Mouse (Mus musculus) cortical plate, adult 2 months (tissue): ENCODE measurements at regions not wholly inside any gene's neighbourhood (a gene's known extent, or its start where the extent isn't known, plus 50 kb on each side); places are given as distances from the start of the nearest gene placed in this dataset.

Experiments
- H3K27ac ChIP-seq: fragments of 200-500 bp; 2 replicates; pipeline ENCODE4 v1.5.1; 2012; ENCODE audit warnings: low read length, control low read depth, inconsistent platforms; ENCODE audit not compliant: insufficient read depth
- H3K4me1 ChIP-seq: fragments of 200-500 bp; 2 replicates; pipeline ENCODE4 v1.6.1; 2011; ENCODE audit warnings: low read length; ENCODE audit not compliant: control insufficient read depth, insufficient read depth
- H3K4me3 ChIP-seq: fragments of 200-500 bp; 2 replicates; pipeline ENCODE4 v1.5.1; 2011; ENCODE audit warnings: mild to moderate bottlenecking, low read length, control low read depth; ENCODE audit not compliant: insufficient read depth
- CTCF ChIP-seq: fragments of 200-500 bp; IDR thresholded peaks from 2 replicates; pipeline ENCODE4 v1.5.1; 2011; ENCODE audit warnings: mild to moderate bottlenecking, control low read depth, low read length; ENCODE audit not compliant: insufficient read depth; ENCODE audit errors: extremely low read depth
- POLR2A ChIP-seq: fragments of 200-500 bp; IDR thresholded peaks from 2 replicates; pipeline ENCODE4 v1.6.1; 2011; ENCODE audit warnings: mild to moderate bottlenecking, low read length, control low read depth; ENCODE audit not compliant: insufficient read depth; ENCODE audit errors: extremely low read depth

DNA sequence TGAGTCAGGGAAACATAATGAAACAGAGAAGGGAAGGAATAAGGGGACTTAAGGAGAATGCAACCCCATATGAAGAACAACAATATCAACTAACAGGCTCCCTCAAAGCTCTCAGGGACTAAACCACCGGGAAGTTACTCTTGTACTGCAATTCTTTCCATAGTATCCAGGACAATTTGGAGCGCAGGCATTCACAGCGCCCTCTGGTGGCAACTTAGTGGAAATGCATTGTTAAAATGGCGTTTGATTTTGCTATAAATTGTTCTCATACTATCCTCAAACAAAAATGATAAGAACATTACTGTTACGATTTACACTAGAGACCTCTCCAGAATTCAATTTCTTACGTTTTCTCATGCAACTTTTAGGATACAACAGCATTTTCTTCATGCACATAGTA lies 1126.1 kb downstream of the Pcdh9 start:
- Histone ChIP-seq H3K4me1 (no peaks in the 10 kb centered on the region), H3K27ac (no peak overlapping the region), H3K4me3 (no peak overlapping the region)
- TF ChIP-seq POLR2A: no peak
- TF ChIP-seq CTCF: peak; percentile 29; the same call in 1 of the 2 replicates

DNA sequence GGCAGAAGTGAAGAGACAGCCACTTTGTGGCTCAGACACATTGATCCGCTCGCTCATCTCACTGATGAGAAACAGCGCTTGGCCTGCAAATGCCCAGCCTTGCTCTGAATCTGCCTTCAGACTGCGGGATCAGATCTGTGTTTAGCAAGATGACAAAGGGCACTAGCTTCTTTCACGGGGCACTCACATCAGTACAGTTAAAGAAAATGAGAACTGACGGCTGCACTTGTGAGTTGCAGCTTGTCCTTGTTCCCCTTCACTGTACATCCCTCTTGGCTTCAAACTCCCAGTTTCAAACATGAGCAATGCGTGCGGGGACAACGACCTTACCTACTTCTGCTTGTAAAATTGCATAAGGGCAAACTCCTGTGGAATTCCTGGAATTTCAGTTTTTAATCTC lies 1135.8 kb downstream of the Pcdh9 start:
- Histone ChIP-seq H3K4me3 (no peak overlapping the region), H3K4me1 (no peaks in the 10 kb centered on the region), H3K27ac (no peak overlapping the region)
- TF ChIP-seq POLR2A (no peak), CTCF (no peak)

DNA sequence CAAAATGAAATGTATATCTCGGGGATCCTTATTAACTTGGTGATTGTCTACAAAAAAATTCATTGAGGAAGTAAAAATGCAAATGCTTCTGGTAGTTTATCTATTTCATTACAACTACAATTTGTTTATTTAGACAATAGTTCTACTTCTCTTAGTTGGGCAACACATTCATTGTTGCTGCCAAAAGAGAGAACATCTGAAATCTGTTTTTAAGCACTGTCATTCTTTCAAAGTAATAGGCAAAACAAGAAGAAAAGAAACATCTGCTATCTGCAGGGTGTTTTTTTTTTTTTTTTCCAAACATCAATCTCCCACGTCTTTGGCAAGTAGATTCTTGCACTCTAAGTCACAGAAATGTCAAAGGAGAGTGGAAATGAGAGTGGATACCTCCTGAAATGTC lies 1172.8 kb downstream of the Pcdh9 start:
- TF ChIP-seq POLR2A (no peak), CTCF (no peak)
- H3K27ac ChIP-seq: no peak overlapping the region
- H3K4me1 ChIP-seq: no peaks in the 10 kb centered on the region
- H3K4me3 ChIP-seq: no peak overlapping the region

DNA sequence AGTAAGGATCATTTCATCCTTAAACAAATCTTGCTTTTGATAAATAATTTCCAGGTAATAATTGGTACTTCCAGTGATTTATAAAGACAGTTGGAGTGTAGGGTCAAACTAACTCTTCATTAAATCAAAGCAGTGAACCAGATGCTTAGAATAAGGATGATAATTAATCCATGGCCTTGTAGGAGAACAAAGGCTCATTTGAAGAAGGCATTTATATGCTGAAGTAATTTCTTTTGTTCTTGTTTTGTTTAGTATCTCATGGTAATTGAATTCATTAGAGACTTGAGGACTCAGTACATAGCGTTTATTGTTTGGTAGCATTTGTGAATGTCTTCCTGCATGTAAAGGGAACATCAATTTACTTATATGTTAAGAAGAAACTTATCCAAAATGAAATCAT lies 1202.3 kb downstream of the Pcdh9 start:
- no peaks in the 10 kb centered on the region for H3K4me1 ChIP-seq
- H3K27ac ChIP-seq: no peak overlapping the region
- TF ChIP-seq POLR2A (no peak), CTCF (no peak)
- no peak overlapping the region for H3K4me3 ChIP-seq

DNA sequence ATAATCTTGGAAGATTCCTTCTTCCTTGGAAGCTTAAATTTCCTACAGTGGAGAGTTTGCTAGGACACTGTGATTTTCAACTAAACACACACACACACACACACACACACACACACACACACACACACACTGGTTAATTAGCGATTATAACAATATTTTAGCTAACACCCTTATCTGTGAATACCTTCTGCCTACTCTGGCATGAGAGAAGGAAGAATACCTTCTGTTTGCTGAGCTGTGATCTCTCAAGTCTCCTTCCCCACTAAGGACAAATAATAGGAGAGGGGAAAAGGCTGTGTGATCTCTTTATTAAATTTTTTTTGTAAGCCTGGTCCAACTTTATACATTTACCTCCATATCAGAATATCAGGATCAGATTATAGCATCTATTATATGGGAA lies 1203.4 kb downstream of the Pcdh9 start:
- H3K27ac ChIP-seq: no peak overlapping the region
- H3K4me1 ChIP-seq: no peaks in the 10 kb centered on the region
- TF ChIP-seq POLR2A: no peak
- TF ChIP-seq CTCF: no peak
- no peak overlapping the region for H3K4me3 ChIP-seq

DNA sequence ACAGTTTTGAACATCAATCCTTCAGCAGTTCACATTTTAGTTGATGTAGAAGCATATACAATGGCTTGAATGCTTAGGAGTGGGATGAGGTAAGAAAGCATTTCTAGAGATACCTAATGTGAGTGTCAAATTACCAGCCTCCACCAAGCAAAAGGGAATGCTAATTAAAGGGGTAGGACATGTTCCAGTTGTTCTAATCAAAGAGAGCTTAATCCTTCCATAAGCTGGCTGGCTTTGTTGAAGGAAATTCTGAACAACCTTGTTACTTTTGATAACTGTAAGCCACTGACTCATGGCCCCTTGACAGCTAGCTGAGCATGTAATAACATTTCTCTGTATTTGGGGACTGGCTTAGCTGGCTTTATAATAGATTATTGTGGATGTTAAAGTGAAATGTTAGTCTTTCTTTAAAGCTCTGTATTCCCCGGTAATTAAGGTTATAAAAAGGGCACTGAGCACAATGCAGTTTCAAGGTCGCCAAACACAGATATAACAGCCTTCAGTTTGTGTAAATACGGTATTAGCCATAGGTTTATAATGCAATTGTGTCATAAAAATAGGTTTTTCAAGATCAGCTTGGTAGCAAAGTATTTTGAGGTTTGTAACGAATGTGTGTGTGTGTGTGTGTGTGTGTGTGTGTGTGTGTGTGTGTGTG lies 1211.5 kb downstream of the Pcdh9 start:
- no peaks in the 10 kb centered on the region for H3K4me1 ChIP-seq
- TF ChIP-seq POLR2A: no peak
- no peak for TF ChIP-seq CTCF
- H3K27ac ChIP-seq: no peak overlapping the region
- H3K4me3 ChIP-seq: no peak overlapping the region

DNA sequence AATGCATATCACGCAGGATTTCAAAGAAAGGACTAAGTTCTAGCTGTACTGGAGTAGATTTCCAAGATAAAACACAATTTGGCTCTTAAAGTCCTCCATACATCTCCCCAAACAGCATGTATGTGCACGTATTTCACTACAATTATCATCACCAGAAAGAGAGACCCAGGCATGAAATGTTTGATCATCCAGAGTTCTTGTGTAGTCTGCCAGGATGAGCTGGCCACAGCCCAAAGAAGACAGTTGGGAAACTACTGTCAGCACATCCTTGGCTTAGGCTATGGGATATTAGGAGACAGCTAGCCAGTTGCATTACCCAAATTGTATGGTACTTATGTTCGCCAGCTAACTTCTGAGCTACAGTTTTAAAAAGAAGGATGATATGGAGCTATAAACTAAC lies 1216.3 kb downstream of the Pcdh9 start:
- H3K4me1 ChIP-seq: no peaks in the 10 kb centered on the region
- TF ChIP-seq CTCF (no peak), POLR2A (no peak)
- H3K4me3 ChIP-seq: no peak overlapping the region
- H3K27ac ChIP-seq: no peak overlapping the region
